Mouse (Mus musculus) ES-Bruce4 (cell line): ENCODE measurements around the gene Atp6v0d1. TPM values are rescaled to one million over a fixed set of nuclear protein-coding genes. Genes with fewer than 3 reads are reported as not detected.

Source experiments
- H3K27ac ChIP-seq: 2 replicates; pipeline ENCODE4 v1.5.1; 2012; ENCODE audit warnings: low read length, inconsistent platforms; ENCODE audit not compliant: insufficient read depth
- H3K27me3 ChIP-seq: 2 replicates; pipeline ENCODE4 v1.6.1; 2012; ENCODE audit warnings: mild to moderate bottlenecking, low read length, inconsistent platforms; ENCODE audit not compliant: control insufficient read depth, poor library complexity, insufficient read depth, severe bottlenecking
- H3K36me3 ChIP-seq: 2 replicates; pipeline ENCODE4 v1.6.1; 2012; ENCODE audit warnings: inconsistent platforms, mild to moderate bottlenecking, low read length, moderate library complexity; ENCODE audit not compliant: control insufficient read depth, poor library complexity, insufficient read depth, severe bottlenecking
- H3K4me1 ChIP-seq: one replicate; pipeline ENCODE4 v1.8.1; 2011; ENCODE audit warnings: low read length; ENCODE audit not compliant: control insufficient read depth, insufficient read depth
- H3K4me3 ChIP-seq: 2 replicates; pipeline ENCODE4 v1.5.1; 2011; ENCODE audit warnings: low read depth, mild to moderate bottlenecking, low read length
- H3K9ac ChIP-seq: 2 replicates; pipeline ENCODE4 v1.6.1; 2012; ENCODE audit warnings: low read depth, mild to moderate bottlenecking, inconsistent platforms; ENCODE audit not compliant: poor library complexity, severe bottlenecking
- H3K9me3 ChIP-seq: replicated peaks from 2 replicates; pipeline ENCODE4 v1.6.1; 2012; ENCODE audit warnings: mild to moderate bottlenecking, low read length, inconsistent platforms; ENCODE audit not compliant: control insufficient read depth, poor library complexity, insufficient read depth, severe bottlenecking
- CTCF ChIP-seq: IDR thresholded peaks from one replicate; pipeline ENCODE4 v1.8.1; 2011; ENCODE audit warnings: low read depth, low read length
- EP300 ChIP-seq: IDR thresholded peaks from 2 replicates; pipeline ENCODE4 v1.6.1; 2011; ENCODE audit warnings: low read depth, low read length; ENCODE audit not compliant: insufficient read depth
- POLR2A ChIP-seq: IDR thresholded peaks from one replicate; pipeline ENCODE4 v1.8.1; 2011; ENCODE audit warnings: low read length; ENCODE audit not compliant: insufficient read depth
- polyA plus RNA-seq: library from polyadenylated mRNA; stranded (reverse); fragments of >200 nt; gene quantifications from 2 replicates; pipeline ENCODE4 v1.2.4, GENCODE M21; 2011; ENCODE audit warnings: low read depth; ENCODE audit not compliant: missing spikeins, insufficient read depth, insufficient read length

The Atp6v0d1 gene
- polyA plus RNA-seq, 1 experiment = 78.4 TPM

GRCm38 (mm10) chr8:105544544-105545205 lies 21.2 kb downstream of the Atp6v0d1 start:
- TF ChIP-seq POLR2A (no peak), CTCF (no peak), EP300 (no peak)
- Histone ChIP-seq H3K27ac (no peak overlapping the region), H3K27me3 (no peaks in the 10 kb centered on the region), H3K9ac (no peak overlapping the region), H3K36me3 (no peaks in the 10 kb centered on the region), H3K9me3 (no peaks in the 10 kb centered on the region), H3K4me3 (no peak overlapping the region), H3K4me1 (no peaks in the 10 kb centered on the region)

DNA sequence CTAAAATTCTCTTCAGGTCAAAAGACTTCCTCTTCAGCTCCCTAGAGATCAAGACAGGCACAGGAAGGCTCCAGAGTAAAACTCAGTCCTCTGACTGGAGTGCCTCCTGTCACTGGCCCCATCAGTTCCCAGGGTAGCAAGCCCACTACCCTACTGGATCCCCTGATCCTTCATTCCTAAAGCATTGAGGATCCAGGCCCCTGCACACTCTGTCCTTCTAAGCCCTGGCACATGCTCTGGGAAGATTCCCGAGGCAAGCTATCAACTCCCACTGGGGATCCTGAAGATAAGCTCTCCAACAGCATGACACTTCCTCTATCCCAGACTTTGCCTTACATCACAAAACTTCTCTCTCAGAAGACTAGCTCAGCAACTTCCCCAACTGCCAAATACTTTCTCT lies 22.1 kb downstream of the Atp6v0d1 start:
- TF ChIP-seq EP300 = no peak
- Histone ChIP-seq H3K27me3 (no peaks in the 10 kb centered on the region), H3K4me1 (no peaks in the 10 kb centered on the region), H3K27ac (no peak overlapping the region), H3K4me3 (no peak overlapping the region), H3K9me3 (no peaks in the 10 kb centered on the region), H3K9ac (no peak overlapping the region), H3K36me3 (peaks cover 5% of the 10 kb centered on the region; the same call in 1 of the 2 replicates)

DNA sequence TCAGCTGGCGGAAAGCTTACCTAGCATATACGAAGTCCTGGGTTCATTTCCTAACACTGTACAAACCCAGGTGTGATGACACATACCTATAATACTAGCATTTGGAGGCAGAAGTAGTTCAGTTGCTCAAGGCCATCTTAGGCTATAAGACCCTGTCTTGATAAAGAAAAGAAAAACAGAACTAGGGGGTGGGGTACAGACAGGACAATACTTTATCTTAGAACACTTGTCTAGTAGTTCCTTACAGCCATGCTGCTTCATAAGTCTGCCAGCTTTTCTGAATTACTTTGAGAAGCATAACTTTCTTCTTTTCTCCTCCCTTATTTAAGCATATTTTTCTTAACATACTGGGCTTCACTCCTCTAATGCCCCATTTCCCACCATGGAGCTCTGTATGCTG lies 23.0 kb downstream of the Atp6v0d1 start:
- H3K36me3 ChIP-seq = peaks cover 10% of the 10 kb centered on the region
- no peak overlapping the region for H3K9ac ChIP-seq
- no peak overlapping the region for H3K27ac ChIP-seq
- no peaks in the 10 kb centered on the region for H3K4me1 ChIP-seq
- H3K4me3 ChIP-seq = no peak overlapping the region
- TF ChIP-seq EP300 (no peak), CTCF (no peak), POLR2A (no peak)
- no peaks in the 10 kb centered on the region for H3K9me3 ChIP-seq
- H3K27me3 ChIP-seq = no peaks in the 10 kb centered on the region

DNA sequence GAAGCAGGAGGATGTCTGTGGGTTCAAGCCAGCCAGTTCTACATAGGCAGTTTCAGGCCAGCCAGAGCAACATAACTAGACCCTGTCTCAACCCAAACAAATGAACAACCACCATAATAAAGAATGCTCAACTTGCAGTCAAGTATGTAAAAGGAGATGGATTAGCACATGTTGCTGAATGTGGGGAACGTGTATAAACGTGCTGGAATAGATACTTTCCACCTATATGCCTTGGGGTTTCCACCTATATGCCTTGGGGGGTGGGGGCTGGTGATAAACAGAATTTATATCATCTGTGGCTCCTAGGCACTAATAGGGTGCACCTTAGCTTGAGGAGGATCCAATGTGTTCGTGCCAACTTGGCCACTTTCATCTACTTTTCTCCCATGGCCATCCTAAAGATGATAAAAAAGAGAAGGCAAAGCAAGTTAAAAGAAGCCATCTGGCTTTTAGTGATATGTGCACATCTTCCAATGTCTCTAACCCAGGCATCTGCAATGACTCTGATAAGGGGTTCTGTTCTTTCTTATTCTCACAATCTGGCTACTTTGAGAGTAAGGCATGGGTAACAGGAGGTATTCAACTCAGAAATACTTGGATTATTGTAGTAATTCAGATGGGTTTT lies 23.7 kb downstream of the Atp6v0d1 start:
- H3K4me1 ChIP-seq = no peaks in the 10 kb centered on the region
- TF ChIP-seq POLR2A (no peak), CTCF (no peak), EP300 (no peak)
- no peak overlapping the region for H3K27ac ChIP-seq
- H3K9me3 ChIP-seq = no peaks in the 10 kb centered on the region
- no peaks in the 10 kb centered on the region for H3K27me3 ChIP-seq
- no peak overlapping the region for H3K9ac ChIP-seq
- peaks cover 13% of the 10 kb centered on the region for H3K36me3 ChIP-seq
- no peak overlapping the region for H3K4me3 ChIP-seq

DNA sequence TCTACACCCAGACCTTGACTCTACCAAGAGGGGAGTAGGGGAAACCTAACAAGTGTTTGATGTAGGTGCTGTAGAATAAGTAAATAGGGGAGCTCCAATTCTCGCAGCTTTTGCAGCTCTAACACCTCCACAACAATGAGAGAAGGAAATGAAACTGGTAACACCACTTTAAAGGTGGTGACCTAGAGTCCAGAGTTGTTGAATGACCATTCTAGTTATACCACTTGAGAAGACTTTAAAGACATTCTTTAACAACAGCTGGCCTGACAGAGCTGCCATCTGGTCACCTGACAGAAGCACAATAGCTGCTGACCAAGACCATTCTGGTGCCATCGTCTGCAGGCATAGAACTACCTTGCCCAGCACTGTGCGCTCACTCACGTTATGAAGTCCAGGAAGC lies 26.9 kb downstream of the Atp6v0d1 start:
- H3K9me3 ChIP-seq = no peaks in the 10 kb centered on the region
- H3K4me3 ChIP-seq = no peak overlapping the region
- H3K27ac ChIP-seq = no peak overlapping the region
- TF ChIP-seq CTCF (no peak), EP300 (no peak), POLR2A (no peak)
- no peak overlapping the region for H3K9ac ChIP-seq
- no peaks in the 10 kb centered on the region for H3K27me3 ChIP-seq
- H3K36me3 ChIP-seq = peaks cover 15% of the 10 kb centered on the region
- no peaks in the 10 kb centered on the region for H3K4me1 ChIP-seq

DNA sequence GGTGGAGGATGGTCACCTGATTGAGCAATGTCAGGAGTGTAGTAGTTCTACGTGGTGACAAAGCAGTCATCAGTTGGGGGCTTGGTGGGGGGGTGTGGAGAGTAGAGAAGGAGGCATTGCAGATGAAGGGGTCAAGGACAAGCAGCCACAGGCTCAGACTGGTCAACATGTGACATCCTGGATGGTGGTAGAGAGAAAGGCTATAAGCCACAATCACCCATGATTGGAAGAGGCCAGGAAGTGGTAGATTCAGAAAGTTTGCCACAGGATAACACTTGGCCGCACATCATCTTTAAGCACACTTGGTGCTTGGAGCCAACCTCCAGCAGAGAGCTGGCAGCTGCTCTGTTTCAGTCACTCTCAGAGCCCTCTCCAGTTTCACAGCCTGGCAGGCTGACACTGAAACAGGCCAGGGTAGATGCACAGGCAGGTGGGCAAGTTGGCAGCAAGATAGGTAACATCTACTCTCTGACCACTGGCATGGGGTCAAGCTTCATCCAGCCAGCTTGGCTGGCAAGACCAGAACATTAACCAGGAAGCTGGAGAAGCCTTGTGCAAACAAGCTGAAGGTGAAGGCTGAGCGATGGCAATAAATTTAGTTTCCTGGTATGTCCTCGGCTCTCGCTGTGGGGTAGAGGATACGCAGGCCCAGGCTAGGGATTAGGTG lies 28.7 kb downstream of the Atp6v0d1 start:
- Histone ChIP-seq H3K27me3 (no peaks in the 10 kb centered on the region), H3K36me3 (peaks cover 15% of the 10 kb centered on the region), H3K4me3 (no peak overlapping the region), H3K27ac (no peak overlapping the region), H3K9ac (no peak overlapping the region), H3K4me1 (no peaks in the 10 kb centered on the region), H3K9me3 (no peaks in the 10 kb centered on the region)
- TF ChIP-seq POLR2A = no peak
- no peak for TF ChIP-seq EP300
- no peak for TF ChIP-seq CTCF
